Mouse (Mus musculus): ENCODE data around the gene Nos3.

- no peak for TF ChIP-seq POLR2A (IDR thresholded peaks at IDR 0.05; ENCODE audit: low read depth, low read length)
- TF ChIP-seq CTCF (conservative IDR thresholded peaks at IDR 0.05; ENCODE audit: insufficient read depth, insufficient read length, low read depth, low read length), result no peak
These were observed 5.2 kb downstream of the Nos3 start for GRCm38 (mm10) chr5:24369767-24370166.
